Mouse (Mus musculus) gastrocnemius, adult 2 months (tissue): Measurements from ENCODE around the gene Cdh3. TPM values are rescaled to one million over a fixed set of nuclear protein-coding genes. Genes with fewer than 3 reads are reported as not detected.
A peak's percentile ranks its signal among the peaks of the same experiment; 100 is the strongest.

Source experiments
- DNase-seq: peaks from one replicate; pipeline ENCODE4 v3.0.0; 2022
- H3K27ac ChIP-seq: fragments of 200-600 bp; 2 replicates; pipeline ENCODE4 v1.8.1; 2022; ENCODE audit warnings: mild to moderate bottlenecking
- H3K4me3 ChIP-seq: fragments of 200-600 bp; 2 replicates; pipeline ENCODE4 v1.8.1; 2022; ENCODE audit warnings: mild to moderate bottlenecking, moderate library complexity
- CTCF ChIP-seq: fragments of 200-600 bp; IDR thresholded peaks from 2 replicates; pipeline ENCODE4 v1.8.1; 2022; ENCODE audit warnings: antibody characterized with exemption, mild to moderate bottlenecking, moderate library complexity
- intact Hi-C: fragments of 180-260 bp; cut with DNase I; formaldehyde crosslinking; loops from one replicate; pipeline ENCODE4 v1.15.1; 2025
- long read RNA-seq, 2 experiments: library from polyadenylated mRNA; stranded (forward); transcript quantifications; one replicate each; pipeline ENCODE4 v2.0.0; 2021
- total RNA-seq, 2 experiments: library from RNA; stranded (reverse); gene quantifications; 2 replicates each; pipeline ENCODE4 v1.2.3; 2021

Gene Cdh3
- under 1 TPM in 1 of 2 experiments, not detected in 1; 0.06 TPM for total RNA-seq
- long read RNA-seq, experiment 1 = 0 reads
- long read RNA-seq, experiment 2 = 0 reads

- intact Hi-C loops = no loop called here
- Histone ChIP-seq H3K4me3 (peak within 1 kb of the TSS; percentile 65), H3K27ac (no peak within 1 kb of the TSS)
- DNase-seq = peak; percentile 33
- no peak for TF ChIP-seq CTCF
Observed at GRCm38 (mm10) chr8:106510365-106510975, at the start of gene Cdh3. Gene Cdh3, plus strand, starts transcription at chr8:106510891.

- no peak for TF ChIP-seq CTCF
- H3K27ac ChIP-seq = no peak overlapping the region
- intact Hi-C loops = no loop called here
- DNase-seq = no peak
- no peak overlapping the region for H3K4me3 ChIP-seq
Observed at GRCm38 (mm10) chr8:106462131-106462530, 48.6 kb upstream of the Cdh3 start.

- Histone ChIP-seq H3K27ac (no peak overlapping the region), H3K4me3 (no peak overlapping the region)
- intact Hi-C loops = no loop called here
- no peak for DNase-seq
- TF ChIP-seq CTCF = no peak
Observed at GRCm38 (mm10) chr8:106463795-106464194, 46.9 kb upstream of the Cdh3 start.

- TF ChIP-seq CTCF = no peak
Observed at GRCm38 (mm10) chr8:106469485-106469884, 41.2 kb upstream of the Cdh3 start.

GRCm38 (mm10) chr8:106474001-106474400 is 36.7 kb upstream of the Cdh3 start:
- intact Hi-C loops = no loop called here
- TF ChIP-seq CTCF = no peak

More at GRCm38 (mm10) chr8:106469485-106469884, 41.2 kb upstream of the Cdh3 start:
- no peak for DNase-seq
- intact Hi-C loops = no loop called here
- Histone ChIP-seq H3K27ac (no peak overlapping the region), H3K4me3 (no peak overlapping the region)

GRCm38 (mm10) chr8:106500018-106500685 is 10.5 kb upstream of the Cdh3 start, which contains the start of gene 6030452D12Rik:
Gene 6030452D12Rik, plus strand, starts transcription at chr8:106500522.
- no peak for TF ChIP-seq CTCF
- intact Hi-C loops = no loop called here
- Histone ChIP-seq H3K4me3 (no peak within 1 kb of the TSS), H3K27ac (no peak within 1 kb of the TSS)
- DNase-seq = no peak

More at GRCm38 (mm10) chr8:106474001-106474400, 36.7 kb upstream of the Cdh3 start:
- Histone ChIP-seq H3K27ac (no peak overlapping the region), H3K4me3 (no peak overlapping the region)
- DNase-seq = no peak

GRCm38 (mm10) chr8:106504241-106504640 is 6.5 kb upstream of the Cdh3 start:
- H3K4me3 ChIP-seq = no peak overlapping the region
- TF ChIP-seq CTCF = no peak
- DNase-seq = no peak
- intact Hi-C loops = no loop called here
- H3K27ac ChIP-seq = no peak overlapping the region

- no peak overlapping the region for H3K27ac ChIP-seq
- no peak for TF ChIP-seq CTCF
- no peak overlapping the region for H3K4me3 ChIP-seq
- no peak for DNase-seq
- intact Hi-C loops = no loop called here
Observed at GRCm38 (mm10) chr8:106505328-106505965, 5.2 kb upstream of the Cdh3 start.

GRCm38 (mm10) chr8:106506106-106506505 is 4.6 kb upstream of the Cdh3 start:
- Histone ChIP-seq H3K4me3 (no peak overlapping the region), H3K27ac (no peak overlapping the region)
- no peak for DNase-seq
- TF ChIP-seq CTCF = no peak
- intact Hi-C loops = no loop called here

GRCm38 (mm10) chr8:106507761-106508331 is 2.8 kb upstream of the Cdh3 start:
- no peak for DNase-seq
- Histone ChIP-seq H3K4me3 (peak overlapping the region; percentile 62), H3K27ac (no peak overlapping the region)
- intact Hi-C loops = no loop called here
- no peak for TF ChIP-seq CTCF

GRCm38 (mm10) chr8:106508456-106508855 is 2.2 kb upstream of the Cdh3 start:
- DNase-seq = no peak
- Histone ChIP-seq H3K27ac (no peak overlapping the region), H3K4me3 (no peak overlapping the region)
- intact Hi-C loops = no loop called here
- no peak for TF ChIP-seq CTCF

GRCm38 (mm10) chr8:106509079-106509780 is 1.5 kb upstream of the Cdh3 start:
- intact Hi-C loops = no loop called here
- TF ChIP-seq CTCF = no peak
- no peak overlapping the region for H3K4me3 ChIP-seq
- H3K27ac ChIP-seq = no peak overlapping the region
- no peak for DNase-seq
